20 mouse cellular contexts compared by ENCODE assay signal in genomic region chr4:139960086-139960713, GRCm38 (mm10). TPM values are rescaled to one million over a fixed set of nuclear protein-coding genes. Genes with fewer than 3 reads are reported as not detected.
A peak's percentile ranks its signal among the peaks of the same experiment; 100 is the strongest.
DNase-seq lines count a peak whose midpoint lies in the region; ATAC-seq and TF ChIP-seq lines count a peak whose summit lies in the region.
"Had no signal": no experiment of that assay in that cellular context is flagged by ENCODE, and none has a peak within 500 bp of the region (broad histone marks: within the 10 kb centered on the region; RNA-seq: fewer than 3 reads in every experiment).

No protein-coding gene starts in this region.

- DNase-seq in forebrain, embryonic 10.5 days (ENCODE audit: extremely low spot score, low spot score): no peak
- DNase-seq in hindbrain, postnatal 0 days (ENCODE audit: low spot score): peak; percentile 35
- peak; percentile 34 for DNase-seq in ES-CJ7 (ENCODE audit: low read depth, low spot score)
- peak; percentile 55 for DNase-seq in midbrain, embryonic 14.5 days
- no peak for DNase-seq in urinary bladder, postnatal 14 days (ENCODE audit: low spot score)
- DNase-seq: cerebellum, adult 11 months; heart, adult 18-20 months; heart, postnatal 4 days; liver, embryonic 13.5 days; lung, postnatal 4 days; spleen, adult 18-20 months; thymus, adult 2 months had no signal

- no peak overlapping the region for H3K4me2 ChIP-seq in forebrain, embryonic 12.5 days
- no peak overlapping the region for H3K4me2 ChIP-seq in hindbrain, postnatal 0 days (ENCODE audit: low read depth, low read length)
- no peak overlapping the region for H3K4me2 ChIP-seq in hindbrain, embryonic 16.5 days (ENCODE audit: low read length)
- no peak overlapping the region for H3K4me2 ChIP-seq in midbrain, embryonic 14.5 days (ENCODE audit: low read length)
- H3K4me2 ChIP-seq: embryonic facial prominence, embryonic 13.5 days; heart, embryonic 15.5 days; limb, embryonic 13.5 days; liver, embryonic 13.5 days; lung, embryonic 14.5 days had no signal

- H3K4me3 ChIP-seq in forebrain, embryonic 10.5 days: no peak overlapping the region
- no peak overlapping the region for H3K4me3 ChIP-seq in forebrain, embryonic 12.5 days (replicated peaks)
- H3K4me3 ChIP-seq in hindbrain, postnatal 0 days (ENCODE audit: low read length): no peak overlapping the region
- no peak overlapping the region for H3K4me3 ChIP-seq in hindbrain, embryonic 16.5 days (ENCODE audit: low read length)
- H3K4me3 ChIP-seq in midbrain, embryonic 14.5 days (replicated peaks; ENCODE audit: low read depth, low read length): no peak overlapping the region
- H3K4me3 ChIP-seq: embryonic facial prominence, embryonic 13.5 days; heart, embryonic 15.5 days; limb, embryonic 13.5 days; liver, embryonic 13.5 days had no signal

- peaks cover 6% of the 10 kb centered on the region; the same call in 1 of the 2 replicates for H3K9me3 ChIP-seq in forebrain, embryonic 10.5 days
- H3K9me3 ChIP-seq in forebrain, embryonic 12.5 days: no peaks in the 10 kb centered on the region
- H3K9me3 ChIP-seq in hindbrain, postnatal 0 days (ENCODE audit: low read length): no peaks in the 10 kb centered on the region
- no peaks in the 10 kb centered on the region for H3K9me3 ChIP-seq in hindbrain, embryonic 16.5 days (ENCODE audit: control insufficient read depth, low read length)
- no peaks in the 10 kb centered on the region for H3K9me3 ChIP-seq in midbrain, embryonic 14.5 days (ENCODE audit: control insufficient read depth, low read length)
- H3K9me3 ChIP-seq: embryonic facial prominence, embryonic 13.5 days; heart, embryonic 15.5 days; limb, embryonic 13.5 days had no signal

- ATAC-seq in forebrain, embryonic 12.5 days (ENCODE audit: low FRiP score): no peak
- no peak for ATAC-seq in hindbrain, postnatal 0 days
- no peak for ATAC-seq in hindbrain, embryonic 16.5 days
- no peak; the same call in 1 of the 2 replicates for ATAC-seq in midbrain, embryonic 14.5 days (ENCODE audit: low FRiP score, low TSS enrichment)
- no peak for ATAC-seq in granulocyte monocyte progenitor cell, adult 5-6 weeks (replicated peaks; ENCODE audit: poor library complexity, severe bottlenecking)
- ATAC-seq: intestine, embryonic 16.5 days had no signal

- TF ChIP-seq CTCF in hindbrain, postnatal 0 days (IDR thresholded peaks at IDR 0.05; ENCODE audit: low read depth): no peak

- peak overlapping the region; percentile 32; the same call in 1 of the 2 replicates for H3K27ac ChIP-seq in forebrain, embryonic 10.5 days
- H3K27ac ChIP-seq in forebrain, embryonic 12.5 days: no peak overlapping the region
- H3K27ac ChIP-seq in hindbrain, postnatal 0 days: 0 out of 2 replicates have a peak overlapping the region, but pooled peaks have one; percentile 26
- no peak overlapping the region for H3K27ac ChIP-seq in hindbrain, embryonic 16.5 days (ENCODE audit: low read depth, low read length)
- peak overlapping the region; percentile 54 for H3K27ac ChIP-seq in midbrain, embryonic 14.5 days (replicated peaks; ENCODE audit: low read depth, low read length)
- H3K27ac ChIP-seq: embryonic facial prominence, embryonic 13.5 days; heart, embryonic 15.5 days; limb, embryonic 13.5 days; liver, embryonic 13.5 days had no signal

- 76% methylated on average over 12 of the region's 12 CpGs for WGBS in forebrain, embryonic 10.5 days
- WGBS in forebrain, embryonic 12.5 days: 69% methylated on average over 12 of the region's 12 CpGs
- WGBS in hindbrain, postnatal 0 days: 51% methylated on average over 12 of the region's 12 CpGs
- WGBS in hindbrain, embryonic 16.5 days: 53% methylated on average over 12 of the region's 12 CpGs
- WGBS in midbrain, embryonic 14.5 days: 63% methylated on average over 12 of the region's 12 CpGs

- H3K36me3 ChIP-seq in forebrain, embryonic 10.5 days (replicated peaks): no peaks in the 10 kb centered on the region
- H3K36me3 ChIP-seq in forebrain, embryonic 12.5 days (replicated peaks): no peaks in the 10 kb centered on the region
- H3K36me3 ChIP-seq in hindbrain, postnatal 0 days (ENCODE audit: insufficient read depth, low read length): no peaks in the 10 kb centered on the region
- H3K36me3 ChIP-seq in hindbrain, embryonic 16.5 days (ENCODE audit: control insufficient read depth, insufficient read depth, low read length): no peaks in the 10 kb centered on the region
- H3K36me3 ChIP-seq in midbrain, embryonic 14.5 days (ENCODE audit: control insufficient read depth, insufficient read depth, low read length): no peaks in the 10 kb centered on the region
- H3K36me3 ChIP-seq: embryonic facial prominence, embryonic 13.5 days; heart, embryonic 15.5 days; limb, embryonic 13.5 days; liver, embryonic 13.5 days had no signal

- no peaks in the 10 kb centered on the region for H3K27me3 ChIP-seq in forebrain, embryonic 10.5 days (ENCODE audit: poor library complexity, severe bottlenecking)
- H3K27me3 ChIP-seq in forebrain, embryonic 12.5 days: no peaks in the 10 kb centered on the region
- no peaks in the 10 kb centered on the region for H3K27me3 ChIP-seq in hindbrain, postnatal 0 days (ENCODE audit: insufficient read depth, low read length)
- H3K27me3 ChIP-seq in hindbrain, embryonic 16.5 days (replicated peaks; ENCODE audit: control insufficient read depth, insufficient read depth, low read length): no peaks in the 10 kb centered on the region
- H3K27me3 ChIP-seq in midbrain, embryonic 14.5 days (ENCODE audit: control insufficient read depth, insufficient read depth, low read length): no peaks in the 10 kb centered on the region
- H3K27me3 ChIP-seq: embryonic facial prominence, embryonic 13.5 days; heart, embryonic 15.5 days; limb, embryonic 13.5 days; liver, embryonic 13.5 days had no signal

- no peak overlapping the region for H3K9ac ChIP-seq in forebrain, embryonic 12.5 days
- H3K9ac ChIP-seq in hindbrain, postnatal 0 days (replicated peaks; ENCODE audit: low read length): no peak overlapping the region
- no peak overlapping the region for H3K9ac ChIP-seq in hindbrain, embryonic 16.5 days (ENCODE audit: low read depth, low read length)
- no peak overlapping the region for H3K9ac ChIP-seq in midbrain, embryonic 14.5 days (replicated peaks; ENCODE audit: low read length)
- H3K9ac ChIP-seq: embryonic facial prominence, embryonic 13.5 days; heart, embryonic 15.5 days; limb, embryonic 13.5 days; liver, embryonic 13.5 days; lung, embryonic 14.5 days had no signal

- H3K4me1 ChIP-seq in forebrain, embryonic 10.5 days: peaks cover 18% of the 10 kb centered on the region
- H3K4me1 ChIP-seq in forebrain, embryonic 12.5 days: 0 out of 2 replicates have a peak, but pooled peaks cover 4% of the 10 kb centered on the region
- H3K4me1 ChIP-seq in hindbrain, postnatal 0 days (ENCODE audit: insufficient read depth, low read length): peaks cover 9% of the 10 kb centered on the region; the same call in 1 of the 2 replicates
- H3K4me1 ChIP-seq in hindbrain, embryonic 16.5 days (ENCODE audit: control insufficient read depth, insufficient read depth, low read depth, low read length): peaks cover 5% of the 10 kb centered on the region; the same call in 1 of the 2 replicates
- H3K4me1 ChIP-seq in midbrain, embryonic 14.5 days (ENCODE audit: control insufficient read depth, insufficient read depth, low read length): 0 out of 2 replicates have a peak, but pooled peaks cover 4% of the 10 kb centered on the region
- H3K4me1 ChIP-seq: embryonic facial prominence, embryonic 13.5 days; heart, embryonic 15.5 days; limb, embryonic 13.5 days; liver, embryonic 13.5 days had no signal

RNA-seq across cellular contexts. Expression of gene Klhdc7a, which starts 7.6 kb away (rescaled TPM):
- 0.21 and 0.24 TPM in 2 replicates for polyA plus RNA-seq in forebrain, embryonic 10.5 days (2016; fragmentation: Nextera tagmentation; extraction: Ambion mirVana)
- polyA plus RNA-seq in forebrain, embryonic 12.5 days (2016; fragmentation: Nextera tagmentation; extraction: Ambion mirVana): 0.18 and 0.20 TPM in 2 replicates
- total RNA-seq in hindbrain, postnatal 0 days (2014; rRNA removed): 1.0 and 1.6 TPM in 2 replicates
- 0.58 and 0.69 TPM in 2 replicates for polyA plus RNA-seq in hindbrain, postnatal 0 days (2015; fragmentation: Nextera tagmentation; extraction: Ambion mirVana)
- polyA plus RNA-seq in hindbrain, embryonic 16.5 days (2015; fragmentation: Nextera tagmentation; extraction: Ambion mirVana): 0.68 and 0.76 TPM in 2 replicates
- polyA plus RNA-seq in midbrain, embryonic 14.5 days (2014; fragmentation: Nextera tagmentation; extraction: Ambion mirVana): 0.32 TPM in 1 of 2 replicates, not detected in the other
- not detected in 2 replicates for total RNA-seq in granulocyte monocyte progenitor cell, adult 5-6 weeks (2014; fragmentation: Nextera tagmentation)
- total RNA-seq in granulocyte monocyte progenitor cell, adult 5-6 weeks (2017): not detected in 2 replicates

Comparison
In these comparisons a context has a peak if more than half of its experiments do, and no peak if none do; other contexts are left out.
1. H3K27ac ChIP-seq: peak in forebrain, embryonic 10.5 days (single experiment), hindbrain, postnatal 0 days (single experiment) and midbrain, embryonic 14.5 days (single experiment); none in forebrain, embryonic 12.5 days (single experiment) and hindbrain, embryonic 16.5 days (single experiment).
2. DNase-seq: peak in hindbrain, postnatal 0 days (single experiment), ES-CJ7 (single experiment) and midbrain, embryonic 14.5 days (single experiment); none in forebrain, embryonic 10.5 days (single experiment) and urinary bladder, postnatal 14 days (single experiment).